Mouse (Mus musculus) frontal cortex, postnatal 36 days (tissue): ENCODE measurements around the gene Fau.

Experiments used
- DNase-seq, 2 experiments: peaks; one replicate each; pipeline ENCODE4 v3.0.0; 2022; ENCODE audit warnings: low spot score in 2 of 2

Gene Fau

GRCm38 (mm10) chr19:6070571-6071250, 13.1 kb downstream of the Fau start:
- DNase-seq, result no peak

GRCm38 (mm10) chr19:6071261-6071660, 13.6 kb downstream of the Fau start:
- DNase-seq, result no peak

GRCm38 (mm10) chr19:6073889-6074288, 16.2 kb downstream of the Fau start:
- DNase-seq, result no peak

- DNase-seq, result peak; percentile 89 to 93
Measured at GRCm38 (mm10) chr19:6076564-6077393, 19.1 kb downstream of the Fau start, which contains the start of gene Vps51. Vps51 (minus strand) TSS chr19:6077231.

GRCm38 (mm10) chr19:6079983-6080480, 22.4 kb downstream of the Fau start, which contains the start of gene Tmem262:
Tmem262 (plus strand) TSS chr19:6080033.
- no peak for DNase-seq

- DNase-seq, result no peak
Measured at GRCm38 (mm10) chr19:6082156-6082555, 24.5 kb downstream of the Fau start, which contains the start of gene Gm28374. Gm28374 (minus strand) TSS chr19:6082256.

- peak; percentile 95 to 98 for DNase-seq
Measured at GRCm38 (mm10) chr19:6084478-6085248, 27.0 kb downstream of the Fau start, which contains the start of the genes Zfpl1 and Cdca5. Zfpl1 (minus strand) TSS chr19:6084956. Cdca5 (plus strand) TSS chr19:6084983.

- DNase-seq, result no peak
Measured at GRCm38 (mm10) chr19:6085417-6085879, 27.8 kb downstream of the Fau start.

GRCm38 (mm10) chr19:6088841-6089240, 31.2 kb downstream of the Fau start:
- DNase-seq, result no peak

GRCm38 (mm10) chr19:6094119-6094518, 36.5 kb downstream of the Fau start, which contains the start of gene AC131692.1:
AC131692.1 (plus strand) TSS chr19:6094419.
- no peak for DNase-seq

GRCm38 (mm10) chr19:6097847-6098246, 40.2 kb downstream of the Fau start:
- no peak for DNase-seq

GRCm38 (mm10) chr19:6101186-6101585, 43.5 kb downstream of the Fau start:
- DNase-seq, result no peak

GRCm38 (mm10) chr19:6102169-6102853, 44.7 kb downstream of the Fau start:
- DNase-seq, result no peak

GRCm38 (mm10) chr19:6104476-6104875, 46.8 kb downstream of the Fau start:
- no peak for DNase-seq

GRCm38 (mm10) chr19:6105586-6105985, 47.9 kb downstream of the Fau start, which contains the start of gene Naaladl1:
Naaladl1 (plus strand) TSS chr19:6105782.
- no peak for DNase-seq
